Mouse (Mus musculus) inflammation-experienced regulatory T-cells, adult 6 months (primary cell): ENCODE measurements at regions not wholly inside any gene's neighbourhood (a gene's known extent, or its start where the extent isn't known, plus 50 kb on each side); places are given as distances from the start of the nearest gene placed in this dataset.
"Not testable (repeated sequence)": the region's sequence is repeated elsewhere in the genome, so short reads cannot be mapped to it uniquely, and the experiment has no call there.

Experiments used
- ATAC-seq: one replicate; pipeline ENCODE4 v1.8.0; 2017

DNA sequence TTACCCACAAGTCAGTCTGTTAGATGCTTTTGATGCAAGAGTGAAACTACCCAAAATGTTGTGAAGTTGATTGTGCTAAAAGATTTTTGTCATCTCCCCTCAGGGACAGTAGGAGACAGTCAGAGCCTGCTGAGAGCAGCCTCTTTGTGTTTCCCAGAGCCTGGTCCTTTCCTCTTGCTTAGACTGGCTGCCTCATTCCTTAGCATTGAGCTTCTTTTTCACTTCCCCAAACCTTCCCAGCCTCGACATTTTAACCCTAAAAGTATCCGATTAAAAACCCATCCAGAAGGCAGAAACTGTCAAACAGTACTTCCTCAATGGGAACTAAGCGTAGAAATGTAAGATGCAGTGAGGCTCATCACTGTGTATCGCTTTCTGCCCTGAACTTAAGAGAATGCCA is 104.0 kb upstream of the Gadl1 start:
- ATAC-seq, result no peak

DNA sequence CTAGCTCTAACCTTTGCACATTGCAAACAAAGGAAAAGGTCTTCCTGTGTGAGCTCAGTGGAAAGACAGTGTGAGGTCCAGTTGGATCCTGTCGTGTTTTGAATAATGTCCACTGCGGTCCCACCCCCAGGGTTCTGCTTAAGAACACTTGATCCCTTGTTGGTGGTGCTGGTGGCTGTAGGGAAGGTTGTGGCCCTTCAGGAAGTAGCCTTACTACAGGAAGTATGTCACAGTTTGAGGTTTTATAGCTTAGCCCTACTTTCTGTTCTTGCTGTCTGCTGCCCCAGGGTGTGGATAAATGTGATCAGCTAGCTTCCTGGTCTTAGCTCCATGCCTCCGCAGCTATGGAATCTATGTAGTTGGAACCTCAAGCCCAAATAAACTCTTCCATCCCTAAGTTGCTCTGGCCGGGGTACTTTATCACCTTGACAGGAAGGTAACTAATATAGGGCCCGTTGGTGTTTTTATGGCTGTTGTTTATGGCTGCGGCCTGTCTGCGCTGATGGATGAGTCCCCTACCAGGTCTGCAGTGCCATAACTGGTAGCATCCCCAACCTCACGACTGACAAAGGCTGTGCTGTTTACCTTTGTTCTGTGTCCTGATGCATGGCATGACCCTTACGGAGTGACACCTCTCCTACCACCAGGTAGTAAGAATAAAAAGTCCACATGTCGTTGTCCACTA is 103.1 kb upstream of the Gadl1 start:
- ATAC-seq, result no peak

DNA sequence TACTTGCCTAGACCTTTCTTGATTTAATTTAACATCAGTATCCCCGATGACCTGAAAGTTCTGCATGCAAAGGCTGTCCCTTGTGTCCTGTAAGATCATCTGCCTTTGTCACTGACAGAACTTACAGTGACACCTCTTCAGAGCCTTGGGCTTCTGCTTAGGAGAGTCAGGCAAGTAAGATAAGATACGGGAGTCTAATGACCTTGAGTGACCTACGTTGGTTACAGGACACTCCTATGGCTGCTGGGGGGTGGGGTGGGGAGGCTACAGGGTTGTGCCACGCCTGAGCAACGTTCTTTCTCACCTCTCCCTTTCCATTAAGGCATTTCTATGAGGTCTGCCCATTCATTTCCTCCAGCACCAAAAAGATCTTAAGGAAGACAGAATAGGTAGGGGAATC is 69.1 kb upstream of the Gadl1 start:
- no peak for ATAC-seq

DNA sequence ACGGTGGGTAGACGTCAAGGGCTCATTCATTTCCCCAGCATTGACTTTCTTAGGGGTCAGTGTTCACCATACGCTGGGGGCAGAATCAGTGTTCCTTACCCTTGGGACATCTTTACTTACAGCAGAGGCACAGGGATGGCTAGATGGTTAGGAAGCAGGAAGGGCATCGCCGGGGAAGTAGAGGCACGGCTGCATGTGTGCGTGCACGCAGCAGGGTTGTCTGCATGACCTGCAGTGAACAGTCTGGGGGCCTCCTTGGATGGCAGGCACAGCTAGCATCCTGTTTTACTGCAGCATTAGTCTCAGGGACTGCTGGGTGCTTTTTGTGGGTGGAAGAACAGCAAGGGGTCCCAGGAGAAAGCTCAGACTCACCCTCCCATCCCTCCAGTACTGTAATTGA is 68.5 kb upstream of the Gadl1 start:
- ATAC-seq, result no peak

DNA sequence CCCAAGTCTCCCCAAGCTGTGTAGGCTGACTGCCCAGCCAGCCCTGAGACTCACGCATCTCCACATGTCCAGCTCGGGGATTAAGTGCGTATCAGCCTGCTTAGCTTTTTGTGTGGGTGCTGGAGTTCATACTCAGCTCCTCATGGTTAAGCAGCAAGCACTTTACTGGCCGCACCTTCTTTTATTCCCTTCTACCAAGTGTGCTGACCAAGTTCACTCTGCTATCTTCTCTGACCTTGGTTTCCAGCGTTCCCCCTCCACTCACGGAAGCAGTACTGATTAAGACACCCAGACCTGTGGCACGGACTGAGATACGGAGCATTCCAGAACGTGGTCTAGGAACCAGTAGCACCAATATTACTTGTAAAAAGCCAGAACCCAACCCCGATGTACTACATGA is 67.6 kb upstream of the Gadl1 start:
- ATAC-seq, result no peak

DNA sequence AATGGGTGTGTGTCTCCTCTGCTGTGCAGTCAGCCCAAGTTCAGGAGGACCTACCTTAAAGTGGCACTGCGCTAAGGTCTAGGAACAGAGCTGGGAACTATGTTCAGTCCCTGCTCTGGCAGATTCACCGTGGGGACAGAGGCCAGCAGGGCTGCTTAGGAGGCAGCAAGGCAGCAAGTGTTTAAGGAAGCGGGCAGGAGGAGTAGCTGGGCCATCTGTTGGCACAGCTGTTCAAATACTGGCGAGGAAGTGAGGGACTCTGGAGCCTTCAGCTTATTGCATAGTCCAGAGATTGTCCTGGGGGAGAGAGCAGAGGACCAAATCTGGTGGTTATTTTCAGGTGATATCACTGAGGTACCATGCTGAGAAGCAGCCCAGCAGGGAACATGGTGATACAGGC is 64.9 kb upstream of the Gadl1 start:
- no peak for ATAC-seq

DNA sequence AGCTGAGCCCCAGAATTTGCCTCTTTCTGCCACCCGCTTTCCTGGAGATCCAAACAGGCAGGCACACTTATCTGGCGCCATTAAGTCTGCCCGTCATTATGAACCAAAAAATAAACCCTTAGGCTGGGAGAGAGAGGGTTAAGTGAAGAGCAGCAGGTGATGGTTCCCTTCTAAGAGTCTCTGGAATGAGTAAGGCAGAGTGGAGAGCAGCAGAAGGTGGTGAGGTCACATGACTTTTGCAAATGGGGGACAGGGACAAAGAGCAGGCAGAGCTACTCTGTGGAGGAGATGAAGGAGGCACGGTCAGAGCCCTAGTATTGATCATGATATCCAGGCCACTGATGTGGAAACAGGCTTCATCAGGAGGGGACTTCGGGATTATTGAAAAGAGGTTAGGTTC is 64.2 kb upstream of the Gadl1 start:
- ATAC-seq, result no peak

DNA sequence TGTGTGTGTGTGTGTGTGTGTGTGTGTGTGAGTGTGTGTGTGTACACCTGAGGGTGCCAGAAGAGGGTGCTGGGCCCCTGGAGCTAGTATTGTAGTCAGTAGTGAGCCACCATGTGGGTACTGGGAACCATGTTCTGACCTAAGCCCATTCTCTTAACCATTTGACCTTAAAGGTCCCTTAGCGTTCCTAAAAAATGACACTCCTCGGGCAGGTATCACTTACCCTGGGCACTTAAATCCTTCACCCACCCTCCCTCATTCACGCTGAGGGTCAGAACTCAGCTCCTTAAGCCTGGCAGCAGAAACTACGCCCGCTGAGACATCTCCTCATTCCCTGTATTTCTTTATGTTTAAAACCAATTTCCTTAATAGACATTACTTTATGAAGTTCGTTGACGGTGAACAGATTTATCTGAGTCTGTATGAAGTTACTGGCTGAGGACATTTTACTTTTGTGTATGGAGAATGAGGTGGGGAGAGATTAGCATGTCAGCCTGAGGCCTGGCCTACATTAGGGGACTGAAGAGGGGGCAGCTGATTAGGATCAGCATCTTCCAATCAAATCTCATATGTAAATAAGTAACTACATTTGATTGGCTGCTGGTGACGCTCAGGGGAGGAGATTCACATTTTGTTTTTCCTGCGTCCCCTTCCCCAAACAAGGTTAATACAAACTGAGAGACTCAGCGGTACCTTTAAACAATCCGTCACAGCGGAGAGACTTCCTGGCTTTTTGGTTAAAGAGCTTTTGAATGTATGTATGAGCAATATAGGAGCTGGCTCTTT is 61.8 kb upstream of the Gadl1 start:
- no peak for ATAC-seq

DNA sequence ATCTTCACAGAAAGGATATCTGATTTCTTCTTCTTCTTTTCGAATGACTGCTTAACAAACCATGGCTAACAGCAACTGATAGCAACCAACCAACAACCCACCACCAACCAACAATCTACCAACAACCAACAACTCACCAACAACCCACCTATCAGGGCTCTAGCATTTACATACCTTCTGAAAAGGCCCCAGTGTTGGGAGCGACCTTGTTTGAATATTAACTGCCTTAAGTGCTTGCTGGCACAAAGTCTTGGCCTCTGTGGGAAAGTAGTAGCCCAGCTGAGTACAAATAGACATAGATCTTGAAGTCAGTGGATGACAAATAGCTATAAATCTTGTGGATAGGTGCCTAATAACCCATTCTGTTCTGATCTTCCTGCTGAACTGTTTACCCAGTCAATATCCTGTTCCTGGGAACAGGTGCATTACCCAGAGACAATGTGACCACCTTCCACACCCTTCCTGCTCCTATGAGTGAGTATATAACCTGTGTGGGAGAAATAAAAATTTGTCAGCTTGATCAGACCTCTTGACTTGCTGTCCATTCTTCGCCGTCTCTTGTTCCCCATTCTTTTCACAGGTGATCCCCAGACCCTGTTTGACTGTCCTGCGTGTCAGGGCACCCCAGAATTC is 55.9 kb upstream of the Gadl1 start:
- ATAC-seq, result not testable (repeated sequence)

DNA sequence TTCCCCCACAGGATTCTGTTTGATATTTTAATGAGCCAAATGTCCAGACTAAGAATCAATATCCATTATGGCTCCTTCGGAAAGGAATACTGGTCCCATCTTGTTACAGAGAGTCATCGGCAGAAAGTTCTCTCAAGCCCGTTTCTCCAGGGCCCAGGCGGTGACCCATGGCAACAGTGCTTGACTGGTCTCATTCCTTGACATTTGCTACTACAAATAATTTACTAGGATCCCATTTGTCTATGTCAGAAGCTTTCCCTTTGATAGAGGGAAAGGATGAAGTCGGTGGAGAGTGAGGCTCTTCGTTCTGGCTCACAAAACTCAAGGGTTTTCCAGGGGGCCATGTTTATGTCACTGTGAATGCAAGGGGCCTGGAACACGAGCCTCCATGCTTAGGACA is 52.0 kb upstream of the Gadl1 start:
- no peak for ATAC-seq

DNA sequence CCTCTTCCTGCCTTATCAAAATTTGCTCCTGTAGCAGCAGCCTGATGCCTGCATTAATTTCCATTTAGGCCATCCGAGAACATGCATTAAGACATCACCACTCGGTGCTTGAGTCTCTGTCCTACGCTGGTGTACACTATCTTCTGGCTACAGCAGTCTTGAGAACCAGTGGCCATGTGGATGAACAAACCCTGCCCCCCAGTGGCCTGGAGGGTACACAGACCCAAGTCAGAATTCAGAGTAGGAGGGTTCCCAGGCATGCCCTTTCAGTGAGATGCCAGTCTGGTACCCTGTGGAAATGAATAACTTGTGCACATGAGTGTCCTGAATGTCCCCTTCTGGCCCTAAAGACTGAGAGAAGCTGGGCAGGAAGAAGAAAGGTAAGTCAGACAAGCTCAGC is 50.4 kb upstream of the Gadl1 start:
- ATAC-seq, result no peak
